Mouse (Mus musculus) lung, embryonic 15.5 days (tissue): ENCODE measurements around the gene Tmem219. TPM values are rescaled to one million over a fixed set of nuclear protein-coding genes. Genes with fewer than 3 reads are reported as not detected.

Source experiments
- polyA plus RNA-seq: library from polyadenylated mRNA; unstranded; fragments of >200 nt; fragmentation: Nextera tagmentation; extraction: Ambion mirVana; gene quantifications from 2 replicates; pipeline ENCODE4 v1.2.1, GENCODE M21; 2015

Gene Tmem219
- polyA plus RNA-seq, 1 experiment from 2014 or later: 31.6 TPM

Other genes with a start within 250 kb of the Tmem219 start
- 5.9 and 6.8 TPM in 2 replicates for gene Sult1a1, start 246.5 kb downstream of the Tmem219 start, polyA plus RNA-seq
- gene Bola2, start 227.5 kb downstream of the Tmem219 start, polyA plus RNA-seq: 105 and 119 TPM in 2 replicates
- 9.9 and 11.5 TPM in 2 replicates for gene Slx1b, start 227.1 kb downstream of the Tmem219 start, polyA plus RNA-seq
- 36.0 and 58.1 TPM in 2 replicates for gene Coro1a, start 215.1 kb downstream of the Tmem219 start, polyA plus RNA-seq
- gene Mapk3, start 163.3 kb downstream of the Tmem219 start, polyA plus RNA-seq: 132 and 135 TPM in 2 replicates
- gene Gdpd3, start 156.6 kb downstream of the Tmem219 start, polyA plus RNA-seq: 2.5 and 2.8 TPM in 2 replicates
- gene Ypel3, start 146.0 kb downstream of the Tmem219 start, polyA plus RNA-seq: 90.3 and 96.2 TPM in 2 replicates
- gene Tbx6, start 141.4 kb downstream of the Tmem219 start, polyA plus RNA-seq: 0.26 and 0.51 TPM in 2 replicates
- gene Ppp4c, start 130.4 kb downstream of the Tmem219 start, polyA plus RNA-seq: 260 and 262 TPM in 2 replicates
- gene Fam57b, start 125.2 kb downstream of the Tmem219 start, polyA plus RNA-seq: 0.10 and 0.19 TPM in 2 replicates
- not detected in 2 replicates for gene 4930451I11Rik, start 91.3 kb downstream of the Tmem219 start, polyA plus RNA-seq
- 0.81 and 1.1 TPM in 2 replicates for gene Doc2a, start 75.5 kb downstream of the Tmem219 start, polyA plus RNA-seq
- gene Hirip3, start 60.9 kb downstream of the Tmem219 start, polyA plus RNA-seq: 31.6 and 34.4 TPM in 2 replicates
- 76.6 and 78.3 TPM in 2 replicates for gene Ino80e, start 60.5 kb downstream of the Tmem219 start, polyA plus RNA-seq
- 48.0 and 55.0 TPM in 2 replicates for gene Taok2, start 38.2 kb downstream of the Tmem219 start, polyA plus RNA-seq
- gene Kctd13, start 6.0 kb upstream of the Tmem219 start, polyA plus RNA-seq: 13.6 and 15.0 TPM in 2 replicates
- 0.09 TPM in 1 of 2 replicates, not detected in the other for gene Asphd1, start 26.7 kb upstream of the Tmem219 start, polyA plus RNA-seq
- gene Sez6l2, start 27.6 kb upstream of the Tmem219 start, polyA plus RNA-seq: 0.16 and 0.89 TPM in 2 replicates
- gene Cdipt, start 53.0 kb upstream of the Tmem219 start, polyA plus RNA-seq: 110 and 117 TPM in 2 replicates
- 1.3 and 2.1 TPM in 2 replicates for gene Cdiptos, start 53.2 kb upstream of the Tmem219 start, polyA plus RNA-seq
- gene Mvp, start 91.7 kb upstream of the Tmem219 start, polyA plus RNA-seq: 13.0 and 13.9 TPM in 2 replicates
- gene Pagr1b, start 93.6 kb upstream of the Tmem219 start, polyA plus RNA-seq: not detected in 2 replicates
- gene Pagr1a, start 94.4 kb upstream of the Tmem219 start, polyA plus RNA-seq: 63.5 and 86.1 TPM in 2 replicates
- gene Gm42742, start 98.2 kb upstream of the Tmem219 start, polyA plus RNA-seq: 23.7 and 46.1 TPM in 2 replicates
- gene Prrt2, start 98.3 kb upstream of the Tmem219 start, polyA plus RNA-seq: 3.0 and 3.9 TPM in 2 replicates
- gene Maz, start 104.1 kb upstream of the Tmem219 start, polyA plus RNA-seq: 73.0 and 73.3 TPM in 2 replicates
- gene Kif22, start 119.6 kb upstream of the Tmem219 start, polyA plus RNA-seq: 158 and 165 TPM in 2 replicates
- gene Zg16, start 164.4 kb upstream of the Tmem219 start, polyA plus RNA-seq: not detected in 2 replicates
- gene AI467606, start 168.4 kb upstream of the Tmem219 start, polyA plus RNA-seq: 7.7 and 10.1 TPM in 2 replicates
- 0.64 and 1.0 TPM in 2 replicates for gene Qprt, start 199.3 kb upstream of the Tmem219 start, polyA plus RNA-seq
- 0.24 and 0.47 TPM in 2 replicates for gene Spn, start 214.9 kb upstream of the Tmem219 start, polyA plus RNA-seq